Mouse (Mus musculus) ovary, postnatal 14 days (tissue): ENCODE data around the gene Kcng4.
A peak's percentile ranks its signal among the peaks of the same experiment; 100 is the strongest.

Source experiments
- DNase-seq: peaks from one replicate; pipeline ENCODE4 v3.0.0; 2022; ENCODE audit warnings: low spot score

The Kcng4 gene

GRCm38 (mm10) chr8:119616358-119616757 is 19.1 kb downstream of the Kcng4 start:
- DNase-seq, result no peak

DNA sequence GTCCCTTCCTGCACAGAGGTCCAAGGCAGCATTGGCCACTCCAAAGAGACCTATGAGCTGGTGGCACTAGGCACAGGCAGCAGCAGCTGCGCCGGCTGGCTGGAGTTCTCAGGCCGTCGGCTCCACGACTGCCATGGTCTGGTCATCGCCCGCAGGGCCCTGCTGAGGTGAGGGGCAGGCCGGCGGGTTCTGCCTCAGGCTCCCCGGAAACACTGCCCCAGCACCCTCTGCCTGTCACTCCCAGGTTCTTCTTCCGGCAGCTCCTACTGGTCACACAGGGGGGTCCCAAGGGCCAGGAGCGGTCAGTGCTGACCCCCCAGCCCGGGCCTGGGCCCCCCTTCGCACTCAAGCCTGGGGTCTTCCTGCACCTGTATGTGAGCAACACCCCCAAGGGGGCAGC is 20.4 kb downstream of the Kcng4 start:
- no peak for DNase-seq

DNA sequence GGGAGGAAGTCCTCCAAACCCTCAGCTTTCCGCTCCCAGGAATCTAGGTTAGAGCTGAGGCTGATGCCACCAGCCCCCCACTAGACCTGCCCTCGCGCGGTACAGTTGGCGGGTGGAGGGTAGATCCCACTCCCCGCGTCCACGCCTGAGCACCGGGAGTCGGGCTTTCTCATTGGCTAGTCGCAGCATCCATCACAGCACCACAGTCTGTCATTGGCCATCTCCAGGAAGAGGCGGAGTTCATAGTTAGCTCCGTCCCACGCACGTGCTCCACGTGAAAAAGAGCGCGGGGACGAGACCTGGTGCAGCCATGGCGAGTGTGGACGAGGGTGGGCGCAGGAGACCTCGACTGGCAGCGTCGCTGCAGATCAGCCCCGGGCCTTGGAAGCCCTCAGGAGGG is 23.0 kb downstream of the Kcng4 start, which contains the start of gene Adad2:
Gene Adad2 (plus strand): TSS at position 277 of the 400 bp plus-strand sequence.
- DNase-seq, result no peak

- no peak for DNase-seq
Observed at GRCm38 (mm10) chr8:119606224-119606623, 29.3 kb downstream of the Kcng4 start.

DNA sequence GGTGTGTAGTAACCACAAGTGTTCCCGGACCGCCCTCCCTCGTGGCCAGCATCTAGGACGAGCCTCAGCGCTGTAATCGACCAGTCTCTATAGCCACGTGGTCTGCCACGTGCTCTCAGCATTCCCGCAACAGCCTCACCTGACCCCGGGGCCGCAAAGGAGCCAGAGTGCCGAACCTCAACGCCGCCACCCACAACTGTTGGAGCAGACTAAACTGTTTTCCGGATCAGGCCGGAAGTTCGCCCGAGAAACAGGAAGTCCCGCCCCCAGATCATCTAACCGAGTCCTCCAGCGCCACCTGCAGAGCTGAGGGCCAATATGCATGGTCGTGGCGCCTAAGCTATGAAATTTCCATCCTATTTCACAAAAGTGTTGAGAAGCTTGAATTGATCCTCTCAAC is 30.5 kb downstream of the Kcng4 start, which contains the start of gene Taf1c:
Gene Taf1c (minus strand): TSS at position 227 of the 400 bp plus-strand sequence.
- DNase-seq, result peak; percentile 92

GRCm38 (mm10) chr8:119604398-119604803 is 31.1 kb downstream of the Kcng4 start:
- DNase-seq, result no peak

DNA sequence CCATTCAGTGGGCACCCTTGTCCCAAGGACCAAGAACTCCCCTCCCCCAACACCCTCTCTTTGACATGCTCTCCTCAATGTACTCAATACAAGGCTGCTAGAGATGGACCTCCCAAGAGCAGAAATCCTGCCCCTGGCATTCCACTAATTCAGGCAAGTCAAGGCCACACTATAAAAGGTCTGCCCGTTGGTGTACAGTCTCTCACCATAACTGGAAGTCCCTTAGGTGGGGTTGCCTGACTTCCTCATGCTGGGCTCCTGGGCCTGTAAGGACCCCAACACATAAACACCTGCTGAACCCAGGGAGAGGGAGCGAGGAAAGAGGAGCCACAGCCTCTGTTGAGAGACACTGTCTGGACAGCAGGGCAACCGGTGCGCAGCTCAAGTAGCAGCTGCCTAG is 31.7 kb downstream of the Kcng4 start:
- no peak for DNase-seq

- DNase-seq, result no peak
Observed at GRCm38 (mm10) chr8:119591456-119591855, 44.0 kb downstream of the Kcng4 start.

- DNase-seq, result no peak
Observed at GRCm38 (mm10) chr8:119590348-119590747, 45.1 kb downstream of the Kcng4 start.

- DNase-seq, result no peak
Observed at GRCm38 (mm10) chr8:119588844-119589243, 46.6 kb downstream of the Kcng4 start.

DNA sequence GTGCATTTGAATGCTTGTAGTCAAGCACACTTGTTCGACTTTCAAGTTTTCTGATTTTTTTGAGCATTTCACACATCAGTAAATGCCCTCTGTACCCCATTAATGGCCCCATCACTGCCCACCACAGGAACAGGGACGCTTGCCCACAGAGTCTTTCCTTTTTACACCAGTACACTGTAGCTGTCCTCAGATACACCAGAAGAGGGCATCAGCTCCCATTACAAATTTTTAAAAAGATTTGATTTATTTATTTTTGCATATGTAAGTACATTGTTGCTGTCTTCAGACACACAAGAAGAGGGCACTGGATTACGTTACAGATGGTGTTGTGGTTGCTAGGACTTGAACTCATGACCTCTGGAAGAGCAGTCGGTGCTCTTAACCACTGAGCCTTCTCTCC is 47.2 kb downstream of the Kcng4 start:
- no peak for DNase-seq

- DNase-seq, result no peak
Observed at GRCm38 (mm10) chr8:119585901-119586300, 49.6 kb downstream of the Kcng4 start.

DNA sequence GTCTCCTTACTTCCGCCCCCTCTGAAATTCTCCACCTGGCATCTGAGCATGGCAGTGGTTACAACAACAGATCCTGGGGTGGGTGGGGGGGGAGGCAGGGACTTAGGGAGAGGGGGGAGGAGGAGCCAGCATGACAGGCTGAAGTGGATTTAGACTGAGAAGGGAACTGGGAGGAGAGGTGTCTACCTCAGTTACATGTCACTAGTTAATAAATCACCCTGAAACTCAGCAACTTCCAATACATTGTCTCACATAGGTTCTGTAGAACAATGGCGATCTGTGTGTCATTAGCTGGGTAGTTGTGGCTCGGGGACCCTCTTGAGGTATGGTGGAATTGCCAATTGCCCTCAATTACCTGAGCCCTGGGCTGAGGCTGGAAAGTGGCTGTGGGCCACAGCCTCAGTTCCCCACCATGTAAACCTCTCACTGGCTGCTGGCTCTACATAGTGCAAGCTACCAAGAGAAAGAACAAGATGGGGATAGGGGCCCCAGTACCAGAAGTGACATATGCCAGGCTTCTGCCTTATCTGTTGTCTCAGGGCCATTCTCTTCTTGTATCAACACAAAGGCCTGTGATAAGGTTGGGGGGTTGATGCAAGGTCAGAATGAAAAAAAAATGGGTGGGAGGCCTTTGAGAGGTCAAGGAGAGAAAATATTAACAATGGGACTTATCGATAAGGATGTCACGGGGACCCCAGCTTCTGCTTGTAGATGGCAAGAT is 54.9 kb downstream of the Kcng4 start:
- no peak for DNase-seq

DNA sequence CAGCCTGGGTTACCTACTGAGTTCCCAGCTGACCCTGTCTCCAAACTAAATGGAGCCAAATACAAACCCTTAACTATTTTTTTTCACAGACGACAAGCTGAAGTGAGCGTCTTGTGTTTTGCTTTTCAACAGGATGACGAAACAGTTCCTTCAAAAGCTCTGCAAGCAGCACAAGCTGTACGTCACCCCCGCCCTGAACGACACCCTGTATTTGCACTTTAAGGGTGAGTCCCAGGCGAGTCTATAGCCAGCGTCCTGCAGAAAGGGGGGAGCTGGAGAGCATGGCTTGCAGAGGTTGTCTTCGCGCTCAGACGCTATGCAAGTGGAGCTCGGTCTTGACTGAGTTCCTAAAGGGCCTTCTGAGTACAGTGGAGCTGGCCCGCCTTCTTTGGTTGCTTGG is 56.4 kb downstream of the Kcng4 start:
- DNase-seq, result no peak

GRCm38 (mm10) chr8:119575366-119575726 is 60.1 kb downstream of the Kcng4 start:
- DNase-seq, result no peak

GRCm38 (mm10) chr8:119574437-119575365 is 60.8 kb downstream of the Kcng4 start, which contains the start of the genes Hsdl1 and Dnaaf1:
TSS of gene Hsdl1 (minus strand) at chr8:119575183.
TSS of gene Dnaaf1 (plus strand) at chr8:119575235.
- peak; percentile 97 for DNase-seq
